Mouse (Mus musculus): Measurements from ENCODE around the gene Zfp706.

- TF ChIP-seq EP300 (IDR thresholded peaks at IDR 0.05; ENCODE audit: low read length), result no peak
- no peak for TF ChIP-seq KAT2A (IDR thresholded peaks at IDR 0.05; ENCODE audit: insufficient replicate concordance, low read length)
- no peak for TF ChIP-seq TBP (conservative IDR thresholded peaks at IDR 0.05; ENCODE audit: low read depth, low read length)
- TF ChIP-seq MAZ (IDR thresholded peaks at IDR 0.05; ENCODE audit: low read depth, low read length), result no peak
- TF ChIP-seq ZNF384 (IDR thresholded peaks at IDR 0.05; ENCODE audit: low read depth, low read length), result no peak
- TF ChIP-seq ETS1 (conservative IDR thresholded peaks at IDR 0.05; ENCODE audit: low read depth, low read length), result no peak
Measured at GRCm38 (mm10) chr15:37005793-37006474, 1.6 kb downstream of the Zfp706 start.
